Mouse (Mus musculus) layer of hippocampus, postnatal 10 days (tissue): ENCODE measurements at regions not wholly inside any gene's neighbourhood (a gene's known extent, or its start where the extent isn't known, plus 50 kb on each side); places are given as distances from the start of the nearest gene placed in this dataset.
"Not testable (repeated sequence)": the region's sequence is repeated elsewhere in the genome, so short reads cannot be mapped to it uniquely, and the experiment has no call there.

Experiments used
- DNase-seq, 2 experiments: peaks; one replicate each; pipeline ENCODE4 v3.0.0; 2021; ENCODE audit warnings: low spot score in 2 of 2

GRCm38 (mm10) chr14:86599511-86599910, 541.5 kb downstream of the Diaph3 start:
- no peak for DNase-seq

DNA sequence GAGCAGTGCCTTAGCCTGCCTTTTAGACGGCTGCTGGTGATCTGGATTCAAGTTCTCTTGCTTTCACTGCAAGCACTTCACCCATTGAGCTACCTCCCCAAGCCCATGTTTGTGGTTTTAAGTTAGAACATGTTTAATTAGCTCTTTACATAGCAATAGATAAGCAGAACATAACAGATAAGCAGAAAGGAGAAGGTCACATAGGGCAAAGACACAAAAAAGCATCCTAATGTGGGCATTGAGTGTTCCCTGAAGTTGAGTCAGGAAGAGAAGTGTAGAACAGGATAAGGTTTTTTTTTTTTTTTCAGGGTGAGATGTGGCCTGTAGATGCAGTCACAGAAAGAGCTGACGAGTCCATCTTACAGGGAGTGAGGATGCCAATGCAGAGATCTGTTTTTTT, 552.5 kb downstream of the Diaph3 start:
- DNase-seq = no peak

- DNase-seq = not testable (repeated sequence)
Observed at GRCm38 (mm10) chr14:86585959-86586358, 555.1 kb downstream of the Diaph3 start.

GRCm38 (mm10) chr14:86562728-86563127, 578.3 kb downstream of the Diaph3 start:
- peak; percentile 7 to 13 for DNase-seq

DNA sequence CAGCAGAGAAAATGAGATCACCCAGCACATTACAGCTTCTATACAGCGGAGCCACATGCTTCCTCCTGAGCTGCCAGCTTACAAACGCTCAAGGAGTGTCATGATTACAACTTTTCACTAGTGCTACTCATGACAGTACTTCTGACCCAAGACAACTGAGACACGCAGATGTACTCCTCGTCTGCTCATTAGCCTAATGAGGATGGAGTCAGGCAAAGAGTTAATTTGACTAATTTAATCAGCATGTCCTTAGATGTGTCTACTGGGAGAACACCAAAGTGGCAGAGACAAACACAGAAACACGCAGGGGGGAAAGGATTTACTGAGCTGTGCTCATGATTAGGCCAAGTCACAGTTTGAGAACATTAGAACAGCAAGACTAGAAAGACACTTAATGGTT, 603.0 kb downstream of the Diaph3 start:
- no peak for DNase-seq

- no peak for DNase-seq
Observed at GRCm38 (mm10) chr14:86536341-86537027, 604.6 kb downstream of the Diaph3 start.

DNA sequence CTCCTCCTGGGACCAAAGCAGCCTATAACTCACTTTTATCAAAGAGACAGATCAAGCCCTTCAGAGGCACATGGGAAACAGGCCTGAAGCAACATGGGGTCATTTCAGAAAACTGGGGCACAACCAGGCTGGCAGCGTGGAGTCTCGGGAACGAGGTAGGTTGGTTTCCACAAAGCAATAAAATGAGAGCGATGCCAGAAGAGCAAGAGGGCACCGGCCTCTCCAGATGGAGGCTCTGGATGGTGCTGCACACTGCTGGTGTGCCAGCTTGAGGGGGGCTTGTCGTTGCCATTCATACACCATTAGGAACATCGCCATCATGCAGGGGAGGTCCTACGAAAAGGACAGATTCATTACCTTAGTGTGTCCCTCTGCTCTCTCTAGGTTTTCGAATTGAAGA, 630.6 kb downstream of the Diaph3 start:
- DNase-seq = peak in 1 of 2 experiments; percentile 18

- peak; percentile 13 to 27 for DNase-seq
Observed at GRCm38 (mm10) chr14:86509686-86510085, 631.3 kb downstream of the Diaph3 start.

DNA sequence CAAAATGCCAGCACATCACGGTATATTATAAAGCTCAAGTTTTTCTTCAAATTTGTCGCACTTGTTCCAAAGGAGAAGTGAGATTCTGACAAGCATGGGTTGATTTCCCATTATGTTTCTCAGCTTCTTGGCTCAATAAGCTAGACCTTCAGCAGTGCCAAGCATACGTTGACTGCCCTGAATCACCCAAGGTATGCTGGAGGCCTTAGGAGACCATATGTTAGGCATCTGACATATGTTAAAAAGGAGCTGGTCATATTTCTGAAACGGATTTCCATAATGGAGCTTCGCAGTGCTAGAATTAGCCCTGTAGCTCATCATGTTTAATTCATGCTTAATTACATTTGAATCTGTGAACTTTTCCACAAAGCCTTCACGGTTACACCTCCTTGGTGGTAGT, 634.7 kb downstream of the Diaph3 start:
- DNase-seq = no peak

DNA sequence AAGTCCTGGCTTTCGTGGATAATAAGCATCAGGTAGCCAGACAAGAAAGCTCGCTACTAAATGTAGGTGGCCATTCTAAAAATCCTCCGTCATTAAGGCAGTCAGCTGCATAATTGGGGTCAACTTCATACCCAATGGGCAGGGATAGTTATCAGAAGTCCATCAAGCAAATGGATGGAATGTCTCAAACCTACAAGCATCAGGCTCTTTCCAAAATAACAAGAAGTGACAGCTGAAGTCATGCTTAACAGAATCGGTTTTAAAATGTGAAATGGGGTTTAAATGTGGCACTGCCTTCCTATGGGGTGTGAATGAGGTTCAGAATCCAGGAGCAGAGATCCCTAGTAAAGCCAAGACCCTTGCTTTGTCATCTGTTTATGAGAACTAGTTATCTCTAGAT, 650.2 kb downstream of the Diaph3 start:
- no peak for DNase-seq

- DNase-seq = peak in 1 of 2 experiments; percentile 14
Observed at GRCm38 (mm10) chr14:86489872-86490631, 651.0 kb downstream of the Diaph3 start.

DNA sequence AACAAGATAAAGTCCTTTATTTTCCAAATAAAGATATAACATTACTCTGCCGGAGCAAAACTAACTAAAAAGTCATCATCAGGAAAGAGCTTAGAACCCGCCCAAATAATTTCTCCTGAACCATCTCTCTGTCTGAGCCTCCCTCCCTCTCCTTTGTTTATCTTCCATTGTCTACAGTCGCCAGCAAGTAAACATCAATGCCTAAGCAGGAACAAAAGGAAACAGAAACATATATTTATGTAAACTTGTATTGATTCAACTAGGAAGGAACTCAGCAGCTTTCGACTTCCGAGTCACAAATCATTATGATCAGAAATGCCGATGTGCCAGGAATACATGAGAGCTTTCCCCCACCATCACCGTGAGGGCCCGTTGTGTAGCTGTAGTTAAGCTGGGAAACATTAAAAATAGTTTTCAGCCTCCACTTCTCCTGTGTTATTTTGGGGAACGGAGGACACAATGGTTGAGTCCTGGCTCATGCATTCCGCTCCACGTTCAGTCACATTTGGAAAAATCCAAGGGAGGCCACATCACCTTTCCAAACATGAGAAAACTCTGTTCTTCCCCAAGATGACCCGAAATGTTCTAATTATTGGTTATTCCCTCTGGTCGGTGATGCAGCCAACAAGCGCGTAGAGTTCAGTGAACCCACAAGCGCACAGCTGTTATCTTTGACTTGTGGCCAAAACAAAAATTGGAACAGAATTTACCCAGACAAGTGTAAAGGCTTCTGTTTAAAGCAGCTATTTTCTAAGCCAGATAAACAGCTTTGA, 651.8 kb downstream of the Diaph3 start:
- DNase-seq = peak; percentile 41 to 47

DNA sequence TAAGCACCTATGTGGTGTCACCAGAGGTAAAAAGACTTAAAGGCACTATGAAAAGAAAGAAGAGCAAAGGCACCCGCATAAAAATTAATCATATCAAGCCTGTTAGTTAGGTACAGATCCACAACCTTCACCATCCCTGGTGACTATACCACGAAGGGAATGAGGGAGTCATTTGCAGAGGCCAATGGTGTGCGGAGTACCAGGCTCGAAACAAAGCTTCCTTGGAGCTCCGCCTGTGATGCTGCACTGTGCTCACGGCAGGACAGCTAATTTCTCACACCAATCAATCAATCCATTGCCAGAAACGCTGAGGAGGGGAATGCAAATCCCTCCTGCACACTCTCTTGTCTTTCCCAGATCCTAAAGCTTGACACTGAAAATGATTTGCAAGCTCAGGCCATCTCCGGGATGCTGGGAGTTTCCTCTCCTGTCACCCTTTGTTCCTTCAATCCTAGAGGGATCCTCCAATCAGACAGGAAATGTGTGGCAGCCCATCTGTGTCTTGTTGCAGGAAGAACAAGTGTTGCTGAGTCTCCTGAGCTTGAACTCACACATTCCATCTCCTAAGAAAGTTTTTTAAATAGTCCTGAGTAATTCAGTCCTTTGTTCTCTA, 653.6 kb downstream of the Diaph3 start:
- no peak for DNase-seq

GRCm38 (mm10) chr14:86484247-86484646, 656.8 kb downstream of the Diaph3 start:
- peak; percentile 34 to 46 for DNase-seq

GRCm38 (mm10) chr14:86473604-86474003, 667.4 kb downstream of the Diaph3 start:
- no peak for DNase-seq

DNA sequence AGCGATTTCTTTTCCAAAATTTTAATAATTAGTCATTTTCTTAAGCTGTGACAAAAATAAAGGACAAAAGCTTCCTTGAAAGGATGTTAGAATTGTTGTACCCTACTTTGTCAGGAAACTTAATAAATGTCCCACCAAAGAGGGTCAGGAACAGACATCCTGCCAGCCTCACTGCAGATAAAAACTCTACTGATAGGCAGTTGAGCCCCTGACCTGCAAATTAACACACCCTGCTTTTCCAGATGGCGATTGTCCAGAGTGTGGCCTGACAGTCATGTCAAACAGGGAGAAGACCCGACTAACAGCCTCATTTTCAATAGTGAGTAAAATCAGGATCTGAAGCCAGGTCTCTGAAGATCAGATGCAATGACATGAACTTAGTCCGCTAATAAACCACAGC, 670.6 kb downstream of the Diaph3 start:
- no peak for DNase-seq

DNA sequence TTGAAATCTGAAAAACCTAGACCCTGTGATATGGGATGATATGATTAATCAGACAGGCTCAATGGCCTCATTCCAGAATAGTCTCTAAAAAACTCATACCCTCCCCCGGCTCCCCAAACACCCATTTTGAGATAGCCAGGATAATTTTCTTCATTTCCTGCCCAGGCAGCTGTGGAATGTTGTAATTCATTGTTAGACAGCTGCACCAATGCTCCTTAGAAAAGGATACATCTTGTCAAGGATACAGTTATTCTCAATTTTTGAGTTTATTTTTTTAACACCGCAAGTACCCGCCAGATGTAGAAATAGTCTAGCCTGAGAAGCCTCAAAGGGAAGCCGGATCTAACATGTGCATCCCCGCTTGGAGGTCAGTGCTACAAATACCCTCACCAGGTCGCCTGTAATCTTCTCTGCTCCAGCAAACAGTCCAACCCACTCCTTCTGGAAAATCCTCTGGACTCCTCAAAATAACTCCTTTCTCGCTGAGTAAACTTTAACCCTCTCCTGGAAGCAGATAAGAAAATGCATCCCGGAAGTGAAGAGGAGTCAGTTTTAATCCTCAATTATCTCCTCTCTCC, 673.1 kb downstream of the Diaph3 start:
- no peak for DNase-seq

DNA sequence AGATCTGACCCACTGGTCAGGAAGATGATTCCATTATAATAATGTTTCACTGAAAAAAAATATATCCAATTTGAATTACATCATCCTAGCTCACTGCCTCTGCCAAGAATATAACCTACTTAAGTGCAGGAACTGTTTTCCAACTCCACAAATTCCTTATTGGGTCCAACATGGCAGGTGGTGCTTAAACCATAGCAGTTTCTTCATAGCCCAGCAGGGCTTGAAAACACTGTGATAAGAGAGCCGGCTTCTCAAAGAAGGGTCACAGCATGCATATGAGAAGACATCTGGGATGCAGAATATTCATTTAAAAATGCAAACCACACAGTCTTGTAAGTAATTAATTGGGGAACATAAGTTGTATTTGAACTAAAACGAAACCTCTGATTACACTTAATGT, 677.6 kb downstream of the Diaph3 start:
- DNase-seq = no peak

DNA sequence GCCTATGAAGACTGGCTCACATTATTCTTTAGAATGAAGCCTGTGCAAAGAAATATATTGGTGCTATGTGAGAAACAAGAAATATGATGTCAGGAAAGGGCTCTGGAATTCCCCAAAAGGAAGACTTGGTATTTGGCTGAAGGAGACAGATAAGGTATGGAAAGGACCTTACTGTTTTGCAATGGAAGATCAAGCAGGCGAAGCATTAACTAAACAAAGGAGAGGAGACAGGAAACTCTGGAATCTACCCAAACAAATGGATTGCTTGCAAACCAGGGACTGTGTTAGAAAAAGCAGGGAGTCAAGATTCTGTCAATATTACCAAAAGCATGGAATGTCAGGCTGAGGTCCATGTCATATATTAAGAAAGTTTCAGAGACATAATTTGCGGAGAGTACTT, 687.9 kb downstream of the Diaph3 start:
- DNase-seq = no peak

- no peak for DNase-seq
Observed at GRCm38 (mm10) chr14:86450616-86451015, 690.4 kb downstream of the Diaph3 start.

- no peak for DNase-seq
Observed at GRCm38 (mm10) chr14:86445139-86445538, 695.9 kb downstream of the Diaph3 start.
